Mouse (Mus musculus): ENCODE data around the gene Snorc. TPM values are rescaled to one million over a fixed set of nuclear protein-coding genes. Genes with fewer than 3 reads are reported as not detected.
"Not testable (repeated sequence)": the region's sequence is repeated elsewhere in the genome, so short reads cannot be mapped to it uniquely, and the experiment has no call there.

Snorc gene
- total RNA-seq (2017): not detected in 2 replicates

- not testable (repeated sequence) for ATAC-seq (ENCODE audit: extremely low read depth, insufficient number of reproducible peaks, low FRiP score, poor library complexity, severe bottlenecking)
Measured at GRCm38 (mm10) chr1:87469971-87470370, at the start of gene Snorc. Snorc (plus strand) TSS chr1:87470271.

GRCm38 (mm10) chr1:87435125-87435524 is 34.9 kb upstream of the Snorc start:
- no peak for ATAC-seq (ENCODE audit: extremely low read depth, insufficient number of reproducible peaks, low FRiP score, poor library complexity, severe bottlenecking)

GRCm38 (mm10) chr1:87436583-87436982 is 33.5 kb upstream of the Snorc start:
- no peak for ATAC-seq (ENCODE audit: extremely low read depth, insufficient number of reproducible peaks, low FRiP score, poor library complexity, severe bottlenecking)

- peak; percentile 66; the same call in 1 of the 2 replicates for ATAC-seq (ENCODE audit: extremely low read depth, insufficient number of reproducible peaks, low FRiP score, poor library complexity, severe bottlenecking)
Measured at GRCm38 (mm10) chr1:87447183-87448104, 22.6 kb upstream of the Snorc start.

- ATAC-seq (ENCODE audit: extremely low read depth, insufficient number of reproducible peaks, low FRiP score, poor library complexity, severe bottlenecking): no peak
Measured at GRCm38 (mm10) chr1:87449432-87449831, 20.6 kb upstream of the Snorc start.

GRCm38 (mm10) chr1:87456425-87456824 is 13.6 kb upstream of the Snorc start:
- no peak for ATAC-seq (ENCODE audit: extremely low read depth, insufficient number of reproducible peaks, low FRiP score, poor library complexity, severe bottlenecking)

GRCm38 (mm10) chr1:87458045-87458444 is 12.0 kb upstream of the Snorc start:
- no peak for ATAC-seq (ENCODE audit: extremely low read depth, insufficient number of reproducible peaks, low FRiP score, poor library complexity, severe bottlenecking)

GRCm38 (mm10) chr1:87459856-87460255 is 10.2 kb upstream of the Snorc start:
- not testable (repeated sequence) for ATAC-seq (ENCODE audit: extremely low read depth, insufficient number of reproducible peaks, low FRiP score, poor library complexity, severe bottlenecking)

- no peak for ATAC-seq (ENCODE audit: extremely low read depth, insufficient number of reproducible peaks, low FRiP score, poor library complexity, severe bottlenecking)
Measured at GRCm38 (mm10) chr1:87467469-87467868, 2.6 kb upstream of the Snorc start.

GRCm38 (mm10) chr1:87468321-87468720 is 1.8 kb upstream of the Snorc start:
- peak; percentile 36; the same call in 1 of the 2 replicates for ATAC-seq (ENCODE audit: extremely low read depth, insufficient number of reproducible peaks, low FRiP score, poor library complexity, severe bottlenecking)

- no peak for ATAC-seq (ENCODE audit: extremely low read depth, insufficient number of reproducible peaks, low FRiP score, poor library complexity, severe bottlenecking)
Measured at GRCm38 (mm10) chr1:87471914-87472313, 1.8 kb downstream of the Snorc start.

GRCm38 (mm10) chr1:87472576-87472975 is 2.5 kb downstream of the Snorc start:
- no peak for ATAC-seq (ENCODE audit: extremely low read depth, insufficient number of reproducible peaks, low FRiP score, poor library complexity, severe bottlenecking)

GRCm38 (mm10) chr1:87475076-87475895 is 5.2 kb downstream of the Snorc start:
- no peak for ATAC-seq (ENCODE audit: extremely low read depth, insufficient number of reproducible peaks, low FRiP score, poor library complexity, severe bottlenecking)

GRCm38 (mm10) chr1:87482546-87482945 is 12.5 kb downstream of the Snorc start:
- ATAC-seq (ENCODE audit: extremely low read depth, insufficient number of reproducible peaks, low FRiP score, poor library complexity, severe bottlenecking): no peak

GRCm38 (mm10) chr1:87486386-87486785 is 16.3 kb downstream of the Snorc start:
- no peak for ATAC-seq (ENCODE audit: extremely low read depth, insufficient number of reproducible peaks, low FRiP score, poor library complexity, severe bottlenecking)

GRCm38 (mm10) chr1:87492285-87492684 is 22.2 kb downstream of the Snorc start:
- ATAC-seq (ENCODE audit: extremely low read depth, insufficient number of reproducible peaks, low FRiP score, poor library complexity, severe bottlenecking): no peak

GRCm38 (mm10) chr1:87493542-87493941 is 23.5 kb downstream of the Snorc start:
- no peak for ATAC-seq (ENCODE audit: extremely low read depth, insufficient number of reproducible peaks, low FRiP score, poor library complexity, severe bottlenecking)

GRCm38 (mm10) chr1:87505524-87505923 is 35.5 kb downstream of the Snorc start:
- no peak for ATAC-seq (ENCODE audit: extremely low read depth, insufficient number of reproducible peaks, low FRiP score, poor library complexity, severe bottlenecking)

GRCm38 (mm10) chr1:87507857-87508256 is 37.8 kb downstream of the Snorc start:
- ATAC-seq (ENCODE audit: extremely low read depth, insufficient number of reproducible peaks, low FRiP score, poor library complexity, severe bottlenecking): no peak
